Comparison of ENCODE assay signal across 8 mouse cellular contexts in the genomic region with DNA sequence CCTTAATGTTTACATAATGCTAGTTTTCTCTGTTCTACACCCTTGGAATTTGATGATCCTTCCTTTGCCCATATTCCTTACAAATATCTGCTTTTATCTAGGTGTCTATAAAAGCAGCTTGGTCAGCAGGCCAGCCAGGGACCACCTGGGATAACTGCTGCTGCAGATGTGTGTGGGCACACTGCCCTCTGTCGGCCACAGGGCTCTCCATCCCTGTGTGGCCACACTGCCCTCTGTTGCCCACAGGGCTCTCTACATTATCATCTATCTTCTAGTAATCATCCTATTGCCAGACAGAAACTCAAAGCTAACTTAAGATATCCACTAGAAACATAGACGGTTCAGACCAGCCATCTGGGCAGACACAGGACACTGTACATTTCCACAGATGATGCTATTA. TPM values are rescaled to one million over a fixed set of nuclear protein-coding genes. Genes with fewer than 3 reads are reported as not detected.
DNase-seq lines count a peak whose midpoint lies in the region; ATAC-seq and TF ChIP-seq lines count a peak whose summit lies in the region.

No protein-coding gene starts in this region.

- DNase-seq in hindbrain, embryonic 10.5 days (ENCODE audit: low spot score): peak; percentile 45
- peak; percentile 57 for DNase-seq in A20 (ENCODE audit: low read depth, low spot score)
- DNase-seq in ZHBTc4 (ENCODE audit: low read depth, low spot score): peak; percentile 50
- peak; percentile 70 for DNase-seq in embryonic facial prominence, embryonic 10.5 days (ENCODE audit: low spot score)
- DNase-seq in liver, embryonic 14.5 days (ENCODE audit: low read depth in 3 of 3, low spot score in 3 of 3): no peak
- DNase-seq in thymus, postnatal 36 days: peak; percentile 28 to 41
- no peak for DNase-seq in spleen, adult 12 weeks (ENCODE audit: low spot score)

- no peak for ATAC-seq in hindbrain, embryonic 13.5 days (ENCODE audit: low FRiP score)
- peak; percentile 45; the same call in 1 of the 2 replicates for ATAC-seq in liver, embryonic 14.5 days (ENCODE audit: insufficient read depth)

- no peak overlapping the region for H3K4me2 ChIP-seq in hindbrain, embryonic 13.5 days
- H3K4me2 ChIP-seq in liver, embryonic 14.5 days (ENCODE audit: low read depth): no peak overlapping the region

- no peak for TF ChIP-seq EP300 in liver, embryonic 14.5 days (IDR thresholded peaks at IDR 0.05; ENCODE audit: low read depth)

- H3K27ac ChIP-seq in hindbrain, embryonic 10.5 days: no peak overlapping the region
- H3K27ac ChIP-seq in hindbrain, embryonic 13.5 days: no peak overlapping the region
- H3K27ac ChIP-seq in embryonic facial prominence, embryonic 10.5 days (replicated peaks): no peak overlapping the region
- H3K27ac ChIP-seq in liver, embryonic 14.5 days: no peak overlapping the region

- H3K27me3 ChIP-seq in hindbrain, embryonic 10.5 days (ENCODE audit: insufficient read depth, poor library complexity, severe bottlenecking): no peaks in the 10 kb centered on the region
- H3K27me3 ChIP-seq in hindbrain, embryonic 13.5 days: no peaks in the 10 kb centered on the region
- H3K27me3 ChIP-seq in embryonic facial prominence, embryonic 10.5 days (replicated peaks; ENCODE audit: low read depth, poor library complexity, severe bottlenecking): no peaks in the 10 kb centered on the region
- H3K27me3 ChIP-seq in liver, embryonic 14.5 days (ENCODE audit: control insufficient read depth, insufficient read depth, low read length): no peaks in the 10 kb centered on the region

- H3K9me3 ChIP-seq in hindbrain, embryonic 10.5 days: no peaks in the 10 kb centered on the region
- no peaks in the 10 kb centered on the region for H3K9me3 ChIP-seq in hindbrain, embryonic 13.5 days
- no peaks in the 10 kb centered on the region for H3K9me3 ChIP-seq in embryonic facial prominence, embryonic 10.5 days
- H3K9me3 ChIP-seq in liver, embryonic 14.5 days (ENCODE audit: control insufficient read depth, low read length): no peaks in the 10 kb centered on the region

- no peak overlapping the region for H3K9ac ChIP-seq in hindbrain, embryonic 13.5 days
- no peak overlapping the region for H3K9ac ChIP-seq in liver, embryonic 14.5 days (replicated peaks)

- WGBS in hindbrain, embryonic 10.5 days: 12% methylated on average over 2 of the region's 2 CpGs
- WGBS in hindbrain, embryonic 13.5 days: 16% methylated on average over 2 of the region's 2 CpGs
- 11% methylated on average over 2 of the region's 2 CpGs for WGBS in embryonic facial prominence, embryonic 10.5 days
- WGBS in liver, embryonic 14.5 days (ENCODE audit: insufficient replicate concordance): 11% methylated on average over 2 of the region's 2 CpGs

- H3K4me1 ChIP-seq in hindbrain, embryonic 10.5 days (replicated peaks): no peaks in the 10 kb centered on the region
- H3K4me1 ChIP-seq in hindbrain, embryonic 13.5 days (replicated peaks): no peaks in the 10 kb centered on the region
- peaks cover 3% of the 10 kb centered on the region; the same call in 1 of the 2 replicates for H3K4me1 ChIP-seq in embryonic facial prominence, embryonic 10.5 days
- no peaks in the 10 kb centered on the region for H3K4me1 ChIP-seq in liver, embryonic 14.5 days (replicated peaks; ENCODE audit: control insufficient read depth in 2 of 2, insufficient read depth in 2 of 2, low read length in 1 of 2)

- peak; percentile 89 for TF ChIP-seq CTCF in liver, embryonic 14.5 days (IDR thresholded peaks at IDR 0.05; ENCODE audit: low read depth)

- H3K36me3 ChIP-seq in hindbrain, embryonic 10.5 days: peaks cover 86% of the 10 kb centered on the region
- peaks cover 80% of the 10 kb centered on the region for H3K36me3 ChIP-seq in hindbrain, embryonic 13.5 days
- H3K36me3 ChIP-seq in embryonic facial prominence, embryonic 10.5 days (replicated peaks): peaks cover 83% of the 10 kb centered on the region
- peaks cover 5% of the 10 kb centered on the region; the same call in 1 of the 2 replicates for H3K36me3 ChIP-seq in liver, embryonic 14.5 days (replicated peaks; ENCODE audit: control insufficient read depth, insufficient read depth, low read depth)

- H3K4me3 ChIP-seq in hindbrain, embryonic 10.5 days: no peak overlapping the region
- no peak overlapping the region for H3K4me3 ChIP-seq in hindbrain, embryonic 13.5 days
- H3K4me3 ChIP-seq in embryonic facial prominence, embryonic 10.5 days: no peak overlapping the region
- no peak overlapping the region for H3K4me3 ChIP-seq in liver, embryonic 14.5 days (ENCODE audit: insufficient read depth in 1 of 2, low read depth in 2 of 2, low read length in 2 of 2)

RNA-seq across cellular contexts. Expression of gene Ext2, which starts 12.4 kb away (rescaled TPM):
- 69.5 and 77.1 TPM in 2 replicates for polyA plus RNA-seq in hindbrain, embryonic 10.5 days (2016; fragmentation: Nextera tagmentation; extraction: Ambion mirVana)
- 70.2 and 70.4 TPM in 2 replicates for polyA plus RNA-seq in hindbrain, embryonic 13.5 days (2015; fragmentation: Nextera tagmentation; extraction: Ambion mirVana)
- 73.6 and 76.0 TPM in 2 replicates for polyA plus RNA-seq in embryonic facial prominence, embryonic 10.5 days (2016; fragmentation: Nextera tagmentation; extraction: Ambion mirVana)
- polyA plus RNA-seq in liver, embryonic 14.5 days (2012; rRNA removed): 9.7 and 10.9 TPM in 2 replicates
- polyA plus RNA-seq in liver, embryonic 14.5 days (2014; fragmentation: Nextera tagmentation; extraction: Ambion mirVana): 22.1 and 26.1 TPM in 2 replicates

RNA-seq across cellular contexts. Expression of gene Accs, which starts 39.8 kb away (rescaled TPM):
- polyA plus RNA-seq in hindbrain, embryonic 10.5 days (2016; fragmentation: Nextera tagmentation; extraction: Ambion mirVana): 8.3 and 9.3 TPM in 2 replicates
- 6.2 and 7.0 TPM in 2 replicates for polyA plus RNA-seq in hindbrain, embryonic 13.5 days (2015; fragmentation: Nextera tagmentation; extraction: Ambion mirVana)
- polyA plus RNA-seq in embryonic facial prominence, embryonic 10.5 days (2016; fragmentation: Nextera tagmentation; extraction: Ambion mirVana): 10.9 and 11.2 TPM in 2 replicates
- polyA plus RNA-seq in liver, embryonic 14.5 days (2012; rRNA removed): 1.5 and 1.9 TPM in 2 replicates
- polyA plus RNA-seq in liver, embryonic 14.5 days (2014; fragmentation: Nextera tagmentation; extraction: Ambion mirVana): 0.88 and 1.4 TPM in 2 replicates

RNA-seq across cellular contexts. Expression of gene Accsl, which starts 59.0 kb away (rescaled TPM):
- not detected in 2 replicates for polyA plus RNA-seq in hindbrain, embryonic 10.5 days (2016; fragmentation: Nextera tagmentation; extraction: Ambion mirVana)
- 0.34 and 0.35 TPM in 2 replicates for polyA plus RNA-seq in hindbrain, embryonic 13.5 days (2015; fragmentation: Nextera tagmentation; extraction: Ambion mirVana)
- polyA plus RNA-seq in embryonic facial prominence, embryonic 10.5 days (2016; fragmentation: Nextera tagmentation; extraction: Ambion mirVana): 0.14 and 0.34 TPM in 2 replicates
- polyA plus RNA-seq in liver, embryonic 14.5 days (2012; rRNA removed): 0.02 TPM in 1 of 2 replicates, not detected in the other
- not detected in 2 replicates for polyA plus RNA-seq in liver, embryonic 14.5 days (2014; fragmentation: Nextera tagmentation; extraction: Ambion mirVana)

Comparison
In these comparisons a context has a peak if more than half of its experiments do, and no peak if none do; other contexts are left out.
1. DNase-seq: peak in hindbrain, embryonic 10.5 days (single experiment), A20 (single experiment), ZHBTc4 (single experiment), embryonic facial prominence, embryonic 10.5 days (single experiment) and thymus, postnatal 36 days (2 of 2); none in liver, embryonic 14.5 days (0 of 3) and spleen, adult 12 weeks (single experiment).